Mouse (Mus musculus): ENCODE data around the gene Plg. TPM values are rescaled to one million over a fixed set of nuclear protein-coding genes. Genes with fewer than 3 reads are reported as not detected.
A peak's percentile ranks its signal among the peaks of the same experiment; 100 is the strongest.

Plg gene
- polyA plus RNA-seq, 1 experiment from 2014 or later = 16.8 TPM

DNA sequence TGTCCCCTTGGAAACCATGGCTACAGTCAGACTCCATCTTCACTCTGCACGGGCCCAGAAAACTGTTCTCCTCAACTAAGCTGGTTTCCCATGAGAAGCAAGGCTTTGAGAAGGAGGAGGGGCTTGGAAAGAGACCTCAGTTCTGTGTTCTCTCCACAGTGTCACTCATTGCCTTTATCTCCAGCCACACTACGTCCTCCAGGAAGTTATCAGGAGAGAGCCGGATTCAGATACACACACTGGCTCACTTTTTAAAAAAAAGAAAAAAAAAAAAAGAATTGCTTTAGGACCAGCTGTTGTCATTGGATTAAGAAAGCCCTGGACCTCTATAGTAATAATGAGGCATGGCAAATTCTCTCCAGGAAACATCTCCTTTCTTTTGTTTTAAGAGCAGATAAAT, 48.7 kb downstream of the Plg start:
- 49% methylated on average over 3 of the region's 3 CpGs for WGBS
- H3K36me3 ChIP-seq = no peaks in the 10 kb centered on the region
- H3K4me1 ChIP-seq = no peaks in the 10 kb centered on the region
- H3K4me2 ChIP-seq = no peak overlapping the region
- no peak overlapping the region for H3K4me3 ChIP-seq (replicated peaks)
- no peaks in the 10 kb centered on the region for H3K9me3 ChIP-seq
- no peak for ATAC-seq (ENCODE audit: insufficient read depth, low FRiP score, low read depth)
- no peak overlapping the region for H3K9ac ChIP-seq
- no peaks in the 10 kb centered on the region for H3K27me3 ChIP-seq (replicated peaks)
- no peak overlapping the region for H3K27ac ChIP-seq

DNA sequence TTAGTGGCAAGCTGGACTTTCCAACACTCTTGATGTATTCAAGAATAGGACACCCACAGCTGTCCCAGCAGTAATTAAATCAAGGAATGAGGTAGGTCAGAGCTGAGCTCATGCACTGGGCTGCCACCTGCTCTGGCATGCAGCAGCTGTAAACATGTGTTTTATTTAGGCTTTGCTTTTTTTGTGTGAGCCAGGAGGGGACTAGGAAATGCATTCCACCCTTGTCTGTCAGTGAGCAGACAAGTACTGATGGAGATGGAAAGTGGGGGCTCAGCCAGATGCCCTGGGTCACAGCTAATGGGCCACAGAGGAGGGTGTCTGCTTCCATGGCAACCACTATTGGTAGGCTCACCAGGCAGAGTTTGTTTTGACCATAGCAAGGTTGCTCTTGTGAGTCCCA, 50.0 kb downstream of the Plg start:
- Histone ChIP-seq H3K4me1 (no peaks in the 10 kb centered on the region), H3K4me3 (replicated peaks) (no peak overlapping the region), H3K4me2 (no peak overlapping the region), H3K36me3 (no peaks in the 10 kb centered on the region), H3K27me3 (replicated peaks) (no peaks in the 10 kb centered on the region), H3K27ac (no peak overlapping the region), H3K9ac (no peak overlapping the region), H3K9me3 (no peaks in the 10 kb centered on the region)
- no peak for ATAC-seq (ENCODE audit: insufficient read depth, low FRiP score, low read depth)

DNA sequence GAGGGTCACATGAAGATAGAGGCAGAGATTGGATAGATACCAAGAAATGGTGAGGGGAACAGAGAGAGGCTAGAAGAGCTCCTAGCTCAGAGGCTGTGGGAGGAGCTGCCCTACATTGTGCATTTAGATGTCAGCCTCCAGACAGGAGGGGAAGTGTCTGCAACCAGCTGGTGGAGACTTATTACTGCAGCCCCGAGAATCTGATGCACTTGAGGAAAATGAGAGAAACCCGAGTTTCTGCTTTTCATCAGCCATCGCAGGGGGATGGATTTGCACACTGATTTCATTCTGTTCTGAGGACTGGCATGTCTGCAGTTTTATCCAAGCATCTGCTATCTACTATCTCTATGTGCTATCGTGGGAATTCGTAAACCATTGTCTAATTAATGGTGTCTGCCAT, 53.3 kb downstream of the Plg start:
- H3K4me1 ChIP-seq = no peaks in the 10 kb centered on the region
- H3K9me3 ChIP-seq = no peaks in the 10 kb centered on the region
- 35% methylated on average over 5 of the region's 5 CpGs for WGBS
- no peaks in the 10 kb centered on the region for H3K36me3 ChIP-seq
- no peak overlapping the region for H3K9ac ChIP-seq
- peak overlapping the region; percentile 57 for H3K27ac ChIP-seq
- no peaks in the 10 kb centered on the region for H3K27me3 ChIP-seq (replicated peaks)
- H3K4me2 ChIP-seq = no peak overlapping the region
- no peak overlapping the region for H3K4me3 ChIP-seq (replicated peaks)
- peak; percentile 66; the same call in 1 of the 2 replicates for ATAC-seq (ENCODE audit: insufficient read depth, low FRiP score, low read depth)

DNA sequence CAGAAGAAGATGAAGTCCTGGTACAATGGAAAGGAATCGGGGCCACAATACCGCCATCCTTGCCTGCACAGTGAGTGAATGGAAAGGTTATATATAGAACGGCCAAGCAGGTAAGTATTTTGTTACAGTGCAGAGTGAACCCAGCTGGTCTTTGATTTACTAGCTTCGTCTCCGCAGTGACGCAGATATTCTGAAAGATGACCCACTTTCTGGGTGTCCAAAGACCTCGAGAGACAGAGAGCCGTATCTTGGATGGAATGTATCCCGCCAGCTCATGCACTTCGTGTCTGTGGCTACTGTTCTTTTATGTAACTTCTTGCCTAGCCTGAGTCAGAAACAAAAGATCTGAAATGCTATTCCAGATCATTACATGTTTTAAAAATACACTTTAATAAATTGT, 59.4 kb downstream of the Plg start:
- no peaks in the 10 kb centered on the region for H3K9me3 ChIP-seq
- H3K4me1 ChIP-seq = no peaks in the 10 kb centered on the region
- H3K36me3 ChIP-seq = no peaks in the 10 kb centered on the region
- H3K4me2 ChIP-seq = no peak overlapping the region
- no peak overlapping the region for H3K27ac ChIP-seq
- ATAC-seq (ENCODE audit: insufficient read depth, low FRiP score, low read depth) = no peak
- WGBS = 59% methylated on average over 10 of the region's 10 CpGs
- no peak overlapping the region for H3K9ac ChIP-seq
- no peak overlapping the region for H3K4me3 ChIP-seq (replicated peaks)
- no peaks in the 10 kb centered on the region for H3K27me3 ChIP-seq (replicated peaks)

DNA sequence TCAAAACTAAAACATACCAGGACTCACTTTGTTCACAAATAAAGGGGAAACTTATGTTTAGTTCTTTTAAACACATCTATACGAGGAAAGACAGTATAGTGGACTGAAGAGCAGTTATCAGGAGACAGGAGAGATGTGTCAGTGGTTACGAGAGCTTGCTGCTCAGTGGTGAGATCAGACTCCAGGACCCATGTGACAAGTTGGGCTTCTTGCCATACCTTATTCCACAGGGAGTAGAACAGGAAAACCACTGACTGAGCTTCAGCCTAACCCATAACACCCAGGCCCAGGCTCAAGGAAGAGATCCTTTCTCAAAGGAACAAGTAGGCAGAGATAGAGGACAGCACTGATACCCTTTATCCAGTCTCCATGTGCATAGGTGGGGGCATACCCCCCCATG, 66.2 kb downstream of the Plg start:
- Histone ChIP-seq H3K27me3 (replicated peaks) (no peaks in the 10 kb centered on the region), H3K9ac (no peak overlapping the region), H3K4me3 (replicated peaks) (no peak overlapping the region), H3K4me1 (no peaks in the 10 kb centered on the region), H3K9me3 (no peaks in the 10 kb centered on the region), H3K27ac (no peak overlapping the region), H3K36me3 (no peaks in the 10 kb centered on the region), H3K4me2 (no peak overlapping the region)
- no peak for ATAC-seq (ENCODE audit: insufficient read depth, low FRiP score, low read depth)
- 63% methylated on average over 2 of the region's 2 CpGs for WGBS

DNA sequence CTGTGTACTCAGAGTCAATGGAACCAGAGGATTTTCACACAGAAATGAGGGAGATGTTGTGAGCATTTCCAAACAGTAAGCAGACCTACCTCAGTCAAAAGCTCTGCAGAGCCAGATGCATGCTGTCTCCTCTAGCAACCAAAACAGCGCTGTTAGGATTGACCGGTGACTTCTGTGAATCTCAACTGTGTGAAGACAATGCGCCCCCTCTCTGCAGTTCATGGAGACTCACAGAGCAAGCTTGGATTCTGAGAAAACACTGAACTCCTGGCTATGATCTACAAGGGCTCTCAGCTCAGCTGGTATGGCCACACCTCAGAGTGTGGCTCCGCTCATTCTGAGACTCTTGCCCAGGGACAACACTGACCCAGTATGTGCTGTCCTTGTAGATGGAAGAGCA, 72.8 kb downstream of the Plg start:
- Histone ChIP-seq H3K9me3 (no peaks in the 10 kb centered on the region), H3K36me3 (no peaks in the 10 kb centered on the region), H3K27ac (no peak overlapping the region), H3K4me2 (no peak overlapping the region), H3K27me3 (replicated peaks) (no peaks in the 10 kb centered on the region), H3K4me1 (no peaks in the 10 kb centered on the region), H3K4me3 (replicated peaks) (no peak overlapping the region), H3K9ac (no peak overlapping the region)
- WGBS = 44% methylated on average over 4 of the region's 4 CpGs
- ATAC-seq (ENCODE audit: insufficient read depth, low FRiP score, low read depth) = no peak; the same call in 1 of the 2 replicates

DNA sequence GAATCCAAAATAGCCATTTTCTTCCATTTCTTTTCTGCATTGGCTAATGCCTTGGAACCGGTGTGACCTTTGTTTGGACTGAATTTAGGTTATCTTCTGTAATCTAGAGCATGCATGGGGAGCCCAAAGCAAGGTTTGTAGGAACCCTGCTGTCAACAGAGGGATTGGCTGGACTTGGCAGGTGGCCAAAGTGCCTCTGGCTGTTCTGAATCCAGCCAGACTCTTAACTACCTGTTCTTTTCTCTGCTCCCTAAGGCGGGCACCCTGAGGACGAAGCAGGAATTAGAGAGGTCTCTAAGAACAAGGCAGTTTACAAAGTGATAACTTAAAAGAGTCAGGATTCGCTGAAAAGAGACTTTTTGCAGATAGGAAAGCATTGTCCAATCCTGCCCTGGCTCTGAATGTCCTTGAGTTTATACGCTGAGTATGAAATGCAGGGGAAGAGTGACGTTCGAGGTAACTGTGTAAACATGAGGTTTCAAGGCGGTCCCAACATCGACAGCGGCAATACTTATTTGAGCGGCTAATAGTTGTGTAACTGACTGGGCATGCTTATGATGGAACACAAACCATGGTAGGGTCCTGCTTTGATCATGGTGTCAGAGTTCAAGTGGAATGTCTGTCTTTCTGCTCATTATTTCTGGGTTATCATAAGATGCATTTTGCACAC, 74.6 kb downstream of the Plg start:
- Histone ChIP-seq H3K27me3 (replicated peaks) (no peaks in the 10 kb centered on the region), H3K36me3 (no peaks in the 10 kb centered on the region), H3K4me1 (no peaks in the 10 kb centered on the region), H3K4me2 (no peak overlapping the region; the same call in 1 of the 2 replicates), H3K9ac (no peak overlapping the region), H3K27ac (no peak overlapping the region), H3K4me3 (replicated peaks) (no peak overlapping the region), H3K9me3 (no peaks in the 10 kb centered on the region)
- WGBS = 49% methylated on average over 11 of the region's 11 CpGs
- ATAC-seq (ENCODE audit: insufficient read depth, low FRiP score, low read depth) = peak; percentile 76

DNA sequence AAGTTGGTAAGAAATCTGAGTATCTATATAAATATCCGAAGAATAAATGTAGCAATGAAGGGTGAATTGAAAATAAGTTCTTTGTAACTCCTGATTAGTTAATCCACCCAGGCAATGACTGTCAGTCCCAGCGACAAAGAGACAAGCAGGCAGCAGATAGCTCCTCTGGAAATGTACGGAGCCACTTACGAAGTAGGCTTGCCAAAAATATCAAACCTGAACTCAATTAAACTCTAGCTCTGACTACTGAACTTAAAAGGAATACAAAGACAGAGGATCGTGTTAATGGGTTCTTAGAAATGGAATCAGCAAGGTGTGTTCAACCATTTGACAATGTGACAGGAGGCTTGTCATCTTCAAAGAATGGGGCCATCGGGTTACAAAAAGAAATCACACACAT, 75.3 kb downstream of the Plg start:
- WGBS = 84% methylated on average over 6 of the region's 6 CpGs
- no peaks in the 10 kb centered on the region for H3K27me3 ChIP-seq (replicated peaks)
- H3K27ac ChIP-seq = no peak overlapping the region
- H3K4me1 ChIP-seq = no peaks in the 10 kb centered on the region
- H3K9me3 ChIP-seq = no peaks in the 10 kb centered on the region
- H3K4me3 ChIP-seq (replicated peaks) = no peak overlapping the region
- no peak for ATAC-seq (ENCODE audit: insufficient read depth, low FRiP score, low read depth)
- no peaks in the 10 kb centered on the region for H3K36me3 ChIP-seq
- H3K4me2 ChIP-seq = no peak overlapping the region
- no peak overlapping the region for H3K9ac ChIP-seq

DNA sequence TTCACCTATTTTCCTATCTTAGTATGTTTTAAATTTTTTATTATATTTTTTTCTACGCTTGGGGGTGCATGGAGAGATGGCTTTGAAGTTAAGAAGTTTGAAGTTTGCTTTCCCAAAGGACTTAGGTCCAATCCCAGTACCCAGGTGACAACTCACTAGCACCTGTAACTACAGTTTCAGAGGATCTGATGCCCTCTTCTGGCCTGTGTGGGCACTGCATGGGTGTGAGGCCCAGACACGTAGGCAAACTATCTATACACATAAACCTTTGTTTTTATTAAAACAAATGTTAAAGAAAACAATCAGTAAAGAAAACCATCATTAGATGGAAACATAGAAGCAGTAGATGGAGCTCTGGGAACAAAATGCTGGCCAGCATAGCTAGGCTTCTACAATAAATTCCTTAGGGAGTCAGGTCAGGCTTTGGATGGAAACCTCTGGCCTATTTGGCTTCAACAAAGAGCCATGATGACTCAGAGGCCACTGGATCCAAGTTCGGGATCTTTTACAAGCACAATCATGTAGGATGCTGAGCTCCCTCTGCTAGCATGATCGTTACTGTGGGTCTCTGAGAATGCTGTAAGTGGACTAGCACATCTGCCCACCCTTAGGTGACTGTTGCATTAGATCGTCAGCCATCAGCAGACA, 76.9 kb downstream of the Plg start:
- Histone ChIP-seq H3K36me3 (no peaks in the 10 kb centered on the region), H3K4me1 (no peaks in the 10 kb centered on the region), H3K27ac (no peak overlapping the region), H3K4me3 (replicated peaks) (no peak overlapping the region), H3K9ac (no peak overlapping the region), H3K27me3 (replicated peaks) (no peaks in the 10 kb centered on the region), H3K4me2 (no peak overlapping the region), H3K9me3 (no peaks in the 10 kb centered on the region)
- no peak for ATAC-seq (ENCODE audit: insufficient read depth, low FRiP score, low read depth)
- 80% methylated on average over 5 of the region's 5 CpGs for WGBS

DNA sequence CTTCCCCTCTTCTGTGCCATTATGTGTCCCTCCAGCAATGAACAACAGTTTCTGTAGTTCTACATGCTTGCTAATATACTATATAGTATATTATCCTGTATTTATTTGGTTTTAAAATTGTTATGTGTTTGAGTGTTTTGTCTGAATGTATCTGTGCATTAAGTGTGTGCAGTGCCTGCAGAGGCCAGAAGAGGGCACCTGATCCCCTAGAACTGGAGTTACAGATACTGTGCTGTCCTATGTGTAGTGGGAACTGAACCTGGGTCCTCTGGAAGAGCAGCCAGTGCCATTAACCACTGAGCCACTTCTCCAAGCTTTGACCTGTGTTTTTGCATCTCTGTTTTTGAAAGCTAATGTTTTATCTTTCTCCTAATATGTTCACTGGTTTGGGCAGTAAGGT, 82.8 kb downstream of the Plg start:
- Histone ChIP-seq H3K4me2 (no peak overlapping the region), H3K4me1 (no peaks in the 10 kb centered on the region), H3K9me3 (no peaks in the 10 kb centered on the region), H3K27me3 (replicated peaks) (no peaks in the 10 kb centered on the region), H3K36me3 (no peaks in the 10 kb centered on the region), H3K4me3 (replicated peaks) (no peak overlapping the region), H3K9ac (no peak overlapping the region), H3K27ac (no peak overlapping the region)
- ATAC-seq (ENCODE audit: insufficient read depth, low FRiP score, low read depth) = no peak

DNA sequence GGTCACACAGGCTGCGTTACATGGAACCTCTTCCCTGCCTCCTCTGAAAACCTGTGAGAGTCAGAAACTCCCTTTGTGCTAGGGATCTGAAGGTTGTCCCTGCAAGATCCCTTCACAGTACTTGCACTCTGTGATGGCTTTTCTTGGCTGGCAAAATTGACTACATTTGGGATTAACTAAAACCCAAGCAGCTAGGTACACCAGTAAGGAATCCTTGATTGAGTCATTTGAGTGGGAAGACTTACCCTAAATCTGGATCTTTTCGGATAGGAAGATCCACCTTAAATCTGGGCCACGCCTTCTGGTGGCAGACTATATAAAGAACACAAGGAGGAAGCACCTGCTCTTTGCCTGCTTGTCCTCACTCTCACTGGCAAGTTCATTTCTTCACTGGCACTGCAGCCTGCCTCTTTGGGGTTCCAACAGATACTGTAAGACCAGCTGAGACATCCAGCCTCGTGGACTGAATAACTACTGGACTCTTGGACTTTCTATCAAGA, 88.1 kb downstream of the Plg start:
- Histone ChIP-seq H3K9me3 (no peaks in the 10 kb centered on the region), H3K27me3 (replicated peaks) (no peaks in the 10 kb centered on the region), H3K9ac (no peak overlapping the region), H3K4me2 (no peak overlapping the region), H3K27ac (no peak overlapping the region), H3K36me3 (no peaks in the 10 kb centered on the region), H3K4me3 (replicated peaks) (no peak overlapping the region), H3K4me1 (no peaks in the 10 kb centered on the region)
- 70% methylated on average over 4 of the region's 4 CpGs for WGBS
- ATAC-seq (ENCODE audit: insufficient read depth, low FRiP score, low read depth) = no peak

DNA sequence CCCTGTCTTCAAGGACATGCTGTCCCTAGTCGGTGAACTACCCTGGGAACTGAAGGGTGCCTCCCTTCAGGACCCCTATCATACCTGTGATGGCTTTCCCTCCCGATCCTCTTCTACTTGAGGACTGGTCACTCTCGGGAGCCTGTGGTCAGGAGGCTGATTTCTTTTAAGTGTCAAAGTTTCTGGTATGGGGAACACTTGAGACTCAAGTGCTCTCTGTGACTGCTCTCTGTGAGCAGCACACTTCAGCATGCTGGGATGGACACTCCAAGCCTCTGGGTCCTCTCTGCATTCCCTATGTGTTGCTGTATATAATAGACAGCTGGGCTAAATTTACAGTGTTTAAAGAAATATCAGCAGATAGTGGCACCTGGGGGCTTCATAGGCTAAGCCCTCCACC, 89.2 kb downstream of the Plg start:
- Histone ChIP-seq H3K36me3 (no peaks in the 10 kb centered on the region), H3K9ac (no peak overlapping the region), H3K4me3 (replicated peaks) (no peak overlapping the region), H3K4me1 (no peaks in the 10 kb centered on the region), H3K4me2 (no peak overlapping the region), H3K27me3 (replicated peaks) (no peaks in the 10 kb centered on the region), H3K9me3 (no peaks in the 10 kb centered on the region), H3K27ac (no peak overlapping the region)
- 73% methylated on average over 3 of the region's 3 CpGs for WGBS
- no peak for ATAC-seq (ENCODE audit: insufficient read depth, low FRiP score, low read depth)

Data from stomach, embryonic 15.5 days (tissue).